Mouse (Mus musculus): Measurements from ENCODE around the gene Olfr283. TPM values are rescaled to one million over a fixed set of nuclear protein-coding genes. Genes with fewer than 3 reads are reported as not detected.

The Olfr283 gene
- total RNA-seq, 2 experiments from 2014 or later: not detected

Other genes with a start within 250 kb of the Olfr283 start
- 8.8 and 28.8 TPM in 2 replicates for gene Asb8, start 215.3 kb downstream of the Olfr283 start, total RNA-seq (2015; ENCODE audit: low replicate concordance)
- 4.2 and 8.1 TPM in 2 replicates for gene Asb8, start 215.3 kb downstream of the Olfr283 start, total RNA-seq (2017; ENCODE audit: low replicate concordance)
- gene Ccdc184, start 213.8 kb downstream of the Olfr283 start, total RNA-seq (2015; ENCODE audit: low replicate concordance): not detected in 2 replicates
- gene Ccdc184, start 213.8 kb downstream of the Olfr283 start, total RNA-seq (2017; ENCODE audit: low replicate concordance): not detected in 2 replicates
- not detected in 2 replicates for gene Olfr288, start 185.4 kb downstream of the Olfr283 start, total RNA-seq (2015; ENCODE audit: low replicate concordance)
- not detected in 2 replicates for gene Olfr288, start 185.4 kb downstream of the Olfr283 start, total RNA-seq (2017; ENCODE audit: low replicate concordance)
- gene Gm44579, start 160.0 kb downstream of the Olfr283 start, total RNA-seq (2015; ENCODE audit: low replicate concordance): not detected in 2 replicates
- not detected in 2 replicates for gene Gm44579, start 160.0 kb downstream of the Olfr283 start, total RNA-seq (2017; ENCODE audit: low replicate concordance)
- not detected in 2 replicates for gene Olfr287, start 159.9 kb downstream of the Olfr283 start, total RNA-seq (2015; ENCODE audit: low replicate concordance)
- not detected in 2 replicates for gene Olfr287, start 159.9 kb downstream of the Olfr283 start, total RNA-seq (2017; ENCODE audit: low replicate concordance)
- not detected in 2 replicates for gene Olfr286, start 146.5 kb downstream of the Olfr283 start, total RNA-seq (2015; ENCODE audit: low replicate concordance)
- gene Olfr286, start 146.5 kb downstream of the Olfr283 start, total RNA-seq (2017; ENCODE audit: low replicate concordance): not detected in 2 replicates
- gene H1fnt, start 123.7 kb downstream of the Olfr283 start, total RNA-seq (2015; ENCODE audit: low replicate concordance): not detected in 2 replicates
- gene H1fnt, start 123.7 kb downstream of the Olfr283 start, total RNA-seq (2017; ENCODE audit: low replicate concordance): not detected in 2 replicates
- gene Zfp641, start 84.8 kb downstream of the Olfr283 start, total RNA-seq (2015; ENCODE audit: low replicate concordance): not detected in 2 replicates
- gene Zfp641, start 84.8 kb downstream of the Olfr283 start, total RNA-seq (2017; ENCODE audit: low replicate concordance): not detected in 2 replicates
- gene Olfr285, start 63.6 kb downstream of the Olfr283 start, total RNA-seq (2015; ENCODE audit: low replicate concordance): not detected in 2 replicates
- gene Olfr285, start 63.6 kb downstream of the Olfr283 start, total RNA-seq (2017; ENCODE audit: low replicate concordance): not detected in 2 replicates
- gene Olfr284, start 40.0 kb downstream of the Olfr283 start, total RNA-seq (2015; ENCODE audit: low replicate concordance): not detected in 2 replicates
- not detected in 2 replicates for gene Olfr284, start 40.0 kb downstream of the Olfr283 start, total RNA-seq (2017; ENCODE audit: low replicate concordance)
- gene Olfr282, start 50.3 kb upstream of the Olfr283 start, total RNA-seq (2015; ENCODE audit: low replicate concordance): not detected in 2 replicates
- gene Olfr282, start 50.3 kb upstream of the Olfr283 start, total RNA-seq (2017; ENCODE audit: low replicate concordance): not detected in 2 replicates
- not detected in 2 replicates for gene Olfr281, start 71.6 kb upstream of the Olfr283 start, total RNA-seq (2015; ENCODE audit: low replicate concordance)
- gene Olfr281, start 71.6 kb upstream of the Olfr283 start, total RNA-seq (2017; ENCODE audit: low replicate concordance): not detected in 2 replicates
- not detected in 2 replicates for gene OR5BS1P, start 89.0 kb upstream of the Olfr283 start, total RNA-seq (2015; ENCODE audit: low replicate concordance)
- gene OR5BS1P, start 89.0 kb upstream of the Olfr283 start, total RNA-seq (2017; ENCODE audit: low replicate concordance): not detected in 2 replicates
- gene Lalba, start 101.8 kb upstream of the Olfr283 start, total RNA-seq (2015; ENCODE audit: low replicate concordance): not detected in 2 replicates
- gene Lalba, start 101.8 kb upstream of the Olfr283 start, total RNA-seq (2017; ENCODE audit: low replicate concordance): not detected in 2 replicates
- not detected in 2 replicates for gene Olfr279, start 111.5 kb upstream of the Olfr283 start, total RNA-seq (2015; ENCODE audit: low replicate concordance)
- gene Olfr279, start 111.5 kb upstream of the Olfr283 start, total RNA-seq (2017; ENCODE audit: low replicate concordance): not detected in 2 replicates
- 15.5 and 19.7 TPM in 2 replicates for gene Kansl2, start 153.3 kb upstream of the Olfr283 start, total RNA-seq (2015; ENCODE audit: low replicate concordance)
- 11.5 and 18.0 TPM in 2 replicates for gene Kansl2, start 153.3 kb upstream of the Olfr283 start, total RNA-seq (2017; ENCODE audit: low replicate concordance)
- gene Ccnt1, start 190.0 kb upstream of the Olfr283 start, total RNA-seq (2015; ENCODE audit: low replicate concordance): 80.0 and 121 TPM in 2 replicates
- gene Ccnt1, start 190.0 kb upstream of the Olfr283 start, total RNA-seq (2017; ENCODE audit: low replicate concordance): 72.0 and 75.4 TPM in 2 replicates
- gene 4930415O20Rik, start 190.1 kb upstream of the Olfr283 start, total RNA-seq (2015; ENCODE audit: low replicate concordance): not detected in 2 replicates
- not detected in 2 replicates for gene 4930415O20Rik, start 190.1 kb upstream of the Olfr283 start, total RNA-seq (2017; ENCODE audit: low replicate concordance)
- 62.3 and 81.3 TPM in 2 replicates for gene Adcy6, start 229.1 kb upstream of the Olfr283 start, total RNA-seq (2015; ENCODE audit: low replicate concordance)
- gene Adcy6, start 229.1 kb upstream of the Olfr283 start, total RNA-seq (2017; ENCODE audit: low replicate concordance): 133 and 140 TPM in 2 replicates
- gene Cacnb3, start 249.9 kb upstream of the Olfr283 start, total RNA-seq (2015; ENCODE audit: low replicate concordance): not detected in 2 replicates
- 0.77 TPM in 1 of 2 replicates, not detected in the other for gene Cacnb3, start 249.9 kb upstream of the Olfr283 start, total RNA-seq (2017; ENCODE audit: low replicate concordance)